Mouse (Mus musculus) lung, postnatal 0 days (tissue): ENCODE results near the gene Gm13871. TPM values are rescaled to one million over a fixed set of nuclear protein-coding genes. Genes with fewer than 3 reads are reported as not detected.
"Not testable (repeated sequence)": the region's sequence is repeated elsewhere in the genome, so short reads cannot be mapped to it uniquely, and the experiment has no call there.

Experiments
- ATAC-seq: fragments of 200-750 bp; cut with Nextera tagmentation; 2 replicates; pipeline ENCODE4 v1.8.0; 2017; ENCODE audit warnings: moderate library complexity
- DNase-seq: peaks from one replicate; pipeline ENCODE4 v3.0.0-alpha.2; 2016; ENCODE audit warnings: low spot score
- H3K27ac ChIP-seq: fragments of 300-500 bp; sonication (generic); 2 replicates; pipeline ENCODE4 v1.5.1; 2014; ENCODE audit warnings: antibody characterized with exemption, mild to moderate bottlenecking, low read length, mixed read lengths
- H3K27me3 ChIP-seq: fragments of 300-500 bp; sonication (generic); replicated peaks from 2 replicates; pipeline ENCODE4 v1.6.1; 2014; ENCODE audit warnings: low read length, mixed read lengths; ENCODE audit not compliant: insufficient read depth
- H3K36me3 ChIP-seq: fragments of 300-500 bp; sonication (generic); 2 replicates; pipeline ENCODE4 v1.6.1; 2014; ENCODE audit warnings: low read length, mixed read lengths; ENCODE audit not compliant: insufficient read depth
- H3K4me1 ChIP-seq: fragments of 300-500 bp; sonication (generic); 2 replicates; pipeline ENCODE4 v1.6.1; 2014; ENCODE audit warnings: antibody characterized with exemption, low read depth, low read length, mixed read lengths; ENCODE audit not compliant: insufficient read depth
- H3K4me2 ChIP-seq: fragments of 300-500 bp; sonication (generic); replicated peaks from 2 replicates; pipeline ENCODE4 v1.6.1; 2014; ENCODE audit warnings: low read depth, mild to moderate bottlenecking, low read length, moderate library complexity, mixed read lengths
- H3K4me3 ChIP-seq: fragments of 300-500 bp; sonication (generic); 2 replicates; pipeline ENCODE4 v1.5.1; 2014; ENCODE audit warnings: low read depth, low read length
- H3K9ac ChIP-seq: fragments of 300-500 bp; sonication (generic); replicated peaks from 2 replicates; pipeline ENCODE4 v1.6.1; 2014; ENCODE audit warnings: low read depth, mild to moderate bottlenecking
- H3K9me3 ChIP-seq: fragments of 300-500 bp; sonication (generic); 2 replicates; pipeline ENCODE4 v1.6.1; 2016; ENCODE audit warnings: low read length, mixed read lengths
- CTCF ChIP-seq: IDR thresholded peaks from 2 replicates; pipeline ENCODE4 v1.5.1; 2016; ENCODE audit warnings: antibody characterized with exemption, mild to moderate bottlenecking
- EP300 ChIP-seq: IDR thresholded peaks from 2 replicates; pipeline ENCODE4 v1.6.1; 2016; ENCODE audit warnings: antibody characterized with exemption, mild to moderate bottlenecking, control low read depth
- WGBS: fragments of 180-500 bp; shearing (Covaris S2); extraction: QIAGEN DNeasy Blood & Tissue Kit; methylation state at CpG from one replicate; pipeline ENCODE4 v1.1.7; 2014; 5-methylcytosine and 5-hydroxymethylcytosine counted together
- polyA plus RNA-seq: library from polyadenylated mRNA; unstranded; fragments of >200 nt; fragmentation: Nextera tagmentation; extraction: Ambion mirVana; gene quantifications from 2 replicates; pipeline ENCODE4 v1.2.1, GENCODE M21; 2015

The Gm13871 gene
- polyA plus RNA-seq = not detected in 2 replicates

- not testable (repeated sequence) for H3K36me3 ChIP-seq, ATAC-seq, H3K9ac ChIP-seq, H3K4me1 ChIP-seq, DNase-seq, H3K9me3 ChIP-seq, H3K4me3 ChIP-seq, H3K27ac ChIP-seq, H3K27me3 ChIP-seq, H3K4me2 ChIP-seq
- no CpG with 5 or more reads among the region's 4 CpGs for WGBS
Measured at GRCm38 (mm10) chr4:73905853-73906252, at the start of gene Gm13871. TSS of gene Gm13871 (minus strand) at chr4:73905953.

GRCm38 (mm10) chr4:73950375-73950896 lies 44.7 kb upstream of the Gm13871 start, which contains the start of gene 2310002L09Rik:
TSS of gene 2310002L09Rik (minus strand) at chr4:73950846.
- 78% methylated on average over 8 of the region's 8 CpGs for WGBS
- Histone ChIP-seq H3K27me3 (no peaks in the 10 kb centered on the region), H3K9me3 (no peaks in the 10 kb centered on the region), H3K36me3 (no peaks in the 10 kb centered on the region), H3K27ac (no peak within 1 kb of the TSS), H3K9ac (no peak within 1 kb of the TSS), H3K4me2 (no peak within 1 kb of the TSS), H3K4me3 (no peak within 1 kb of the TSS), H3K4me1 (no peaks in the 10 kb centered on the region)
- TF ChIP-seq EP300 (no peak), CTCF (no peak)
- ATAC-seq = no peak
- peak; percentile 1 for DNase-seq

GRCm38 (mm10) chr4:73920660-73921059 lies 14.9 kb upstream of the Gm13871 start, which contains the start of gene Gm11756:
TSS of gene Gm11756 (minus strand) at chr4:73920760.
- H3K36me3 ChIP-seq, H3K4me2 ChIP-seq, H3K9ac ChIP-seq, DNase-seq, ATAC-seq, H3K27ac ChIP-seq, H3K27me3 ChIP-seq, H3K4me1 ChIP-seq, H3K4me3 ChIP-seq, H3K9me3 ChIP-seq: not testable (repeated sequence)
- 79% methylated on average over 6 of the region's 6 CpGs for WGBS

- not testable (repeated sequence) for ATAC-seq, H3K36me3 ChIP-seq, H3K9me3 ChIP-seq, H3K4me3 ChIP-seq, H3K4me1 ChIP-seq, H3K27me3 ChIP-seq, H3K27ac ChIP-seq, H3K4me2 ChIP-seq, DNase-seq, H3K9ac ChIP-seq
- no CpG with 5 or more reads among the region's 4 CpGs for WGBS
Measured at GRCm38 (mm10) chr4:73891012-73891411, 14.7 kb downstream of the Gm13871 start, which contains the start of gene Gm11757. TSS of gene Gm11757 (minus strand) at chr4:73891112.

GRCm38 (mm10) chr4:73876166-73876565 lies 29.6 kb downstream of the Gm13871 start, which contains the start of gene Gm11758:
TSS of gene Gm11758 (minus strand) at chr4:73876266.
- H3K27me3 ChIP-seq, DNase-seq, H3K4me2 ChIP-seq, H3K27ac ChIP-seq, H3K9ac ChIP-seq, ATAC-seq, H3K9me3 ChIP-seq, H3K4me1 ChIP-seq, H3K36me3 ChIP-seq, H3K4me3 ChIP-seq: not testable (repeated sequence)
- WGBS = no CpG with 5 or more reads among the region's 4 CpGs

Other genes with a start within 250 kb of the Gm13871 start
- gene Gm11239, start 237.6 kb downstream of the Gm13871 start, polyA plus RNA-seq = not detected in 2 replicates
- not detected in 2 replicates for gene Gm428, start 222.4 kb downstream of the Gm13871 start, polyA plus RNA-seq
- gene Rasef, start 115.0 kb downstream of the Gm13871 start, polyA plus RNA-seq = 3.4 and 4.1 TPM in 2 replicates
- not detected in 2 replicates for gene Gm11758, start 29.7 kb downstream of the Gm13871 start, polyA plus RNA-seq
- gene Gm11757, start 14.8 kb downstream of the Gm13871 start, polyA plus RNA-seq = not detected in 2 replicates
- gene Gm11756, start 14.8 kb upstream of the Gm13871 start, polyA plus RNA-seq = not detected in 2 replicates
- not detected in 2 replicates for gene 2310002L09Rik, start 44.9 kb upstream of the Gm13871 start, polyA plus RNA-seq
- gene Frmd3, start 107.5 kb upstream of the Gm13871 start, polyA plus RNA-seq = 0.18 and 0.19 TPM in 2 replicates